ENCODE assay signal across 9 mouse cellular contexts in the genomic region with DNA sequence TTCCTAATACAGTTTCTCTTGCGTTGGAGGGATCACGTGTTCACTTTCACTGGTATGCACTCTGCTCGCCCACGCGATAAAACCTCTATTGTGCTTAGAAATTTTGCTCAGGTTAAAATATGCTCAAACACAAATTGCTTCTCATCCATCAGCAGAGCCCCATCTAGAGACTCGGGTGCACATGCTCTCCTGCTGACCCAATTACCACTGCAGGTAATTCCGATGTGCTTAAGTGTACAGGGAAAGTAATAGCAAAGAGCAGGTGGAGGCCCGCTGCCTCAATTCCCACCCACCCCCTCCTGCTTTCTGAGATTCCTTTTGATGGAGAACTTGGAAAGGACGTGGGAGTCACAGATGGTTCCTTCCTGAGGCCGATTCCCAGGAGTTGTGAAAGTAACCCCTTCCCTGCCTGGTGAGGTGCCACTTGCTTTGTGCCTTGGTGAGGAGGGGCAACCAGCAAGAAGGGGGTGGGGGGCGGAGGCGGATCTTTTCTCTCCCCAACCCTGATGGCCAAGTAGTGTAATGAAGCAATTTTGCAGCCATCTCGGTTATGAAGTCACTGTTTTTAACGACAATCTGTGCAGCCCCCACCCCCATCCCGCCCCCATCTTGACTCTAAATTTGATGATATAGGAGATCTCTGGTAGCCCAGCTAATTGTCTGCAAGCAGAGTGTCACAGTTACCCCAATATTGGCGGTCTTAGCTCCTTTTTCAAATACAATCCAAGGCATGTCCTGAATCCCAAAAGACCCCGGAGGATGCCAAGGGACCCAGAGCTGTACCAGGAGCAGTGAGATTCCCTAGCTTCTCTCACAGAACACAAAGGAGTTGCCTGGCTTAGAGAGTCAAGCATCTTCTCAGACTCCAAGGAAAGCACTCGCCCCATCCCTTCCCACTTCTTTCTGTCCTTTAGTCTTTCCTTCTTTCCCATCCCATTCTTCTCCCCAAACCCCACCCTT. TPM values are rescaled to one million over a fixed set of nuclear protein-coding genes. Genes with fewer than 3 reads are reported as not detected.
DNase-seq lines count a peak whose midpoint lies in the region; ATAC-seq lines count a peak whose summit lies in the region.
"Had no signal": no experiment of that assay in that cellular context is flagged by ENCODE, and none has a peak within 500 bp of the region (broad histone marks: within the 10 kb centered on the region; RNA-seq: fewer than 3 reads in every experiment).

No protein-coding gene starts in this region.

- H3K36me3 ChIP-seq in kidney, embryonic 15.5 days: no peaks in the 10 kb centered on the region
- H3K36me3 ChIP-seq in forebrain, embryonic 15.5 days: no peaks in the 10 kb centered on the region

- no peak for DNase-seq in kidney, adult 11 months
- peak; percentile 33 to 55 for DNase-seq in layer of hippocampus, postnatal 10 days (ENCODE audit: low spot score in 2 of 2)
- DNase-seq in neural tube, embryonic 10.5 days (ENCODE audit: extremely low spot score, low spot score): peak; percentile 20
- DNase-seq in ovary, adult 18-20 months (ENCODE audit: low spot score): no peak
- DNase-seq in gastrocnemius, adult 18-20 months (ENCODE audit: low spot score): no peak

- WGBS in kidney, embryonic 15.5 days: 2% methylated on average over 18 of the region's 18 CpGs
- 2% methylated on average over 18 of the region's 18 CpGs for WGBS in forebrain, embryonic 15.5 days

- H3K9me3 ChIP-seq in kidney, embryonic 15.5 days (replicated peaks): no peaks in the 10 kb centered on the region
- no peaks in the 10 kb centered on the region for H3K9me3 ChIP-seq in forebrain, embryonic 15.5 days

- peak overlapping the region; percentile 60 for H3K4me3 ChIP-seq in kidney, embryonic 15.5 days (replicated peaks)
- H3K4me3 ChIP-seq in forebrain, embryonic 15.5 days: peak overlapping the region; percentile 79

- H3K4me1 ChIP-seq in kidney, embryonic 15.5 days: peaks cover 28% of the 10 kb centered on the region
- H3K4me1 ChIP-seq in forebrain, embryonic 15.5 days: peaks cover 32% of the 10 kb centered on the region

- H3K27ac ChIP-seq in kidney, embryonic 15.5 days: no peak overlapping the region
- H3K27ac ChIP-seq in forebrain, embryonic 15.5 days (replicated peaks): peak overlapping the region; percentile 97

- no peak overlapping the region for H3K9ac ChIP-seq in kidney, embryonic 15.5 days
- peak overlapping the region; percentile 92 for H3K9ac ChIP-seq in forebrain, embryonic 15.5 days (replicated peaks)

- ATAC-seq in kidney, embryonic 15.5 days (replicated peaks; ENCODE audit: low FRiP score): no peak
- ATAC-seq in forebrain, embryonic 15.5 days (replicated peaks): peak; percentile 65
- ATAC-seq in erythroblast, adult 5-6 weeks (replicated peaks; ENCODE audit: low FRiP score, poor library complexity, severe bottlenecking): no peak

- peaks cover 42% of the 10 kb centered on the region for H3K27me3 ChIP-seq in kidney, embryonic 15.5 days
- no peaks in the 10 kb centered on the region for H3K27me3 ChIP-seq in forebrain, embryonic 15.5 days

- H3K4me2 ChIP-seq in kidney, embryonic 15.5 days: peak overlapping the region; percentile 99
- H3K4me2 ChIP-seq in forebrain, embryonic 15.5 days (replicated peaks): peak overlapping the region; percentile 80

RNA-seq across cellular contexts. Expression of gene Lrrc7, which starts 2.0 kb away (rescaled TPM):
- 0.27 and 0.55 TPM in 2 replicates for polyA plus RNA-seq in kidney, embryonic 15.5 days (2015; fragmentation: Nextera tagmentation; extraction: Ambion mirVana)
- 15.3 and 17.2 TPM in 2 replicates for polyA plus RNA-seq in forebrain, embryonic 15.5 days (2015; fragmentation: Nextera tagmentation; extraction: Ambion mirVana)
- total RNA-seq in layer of hippocampus, postnatal 10 days (2021): 100 to 1,000 TPM; 101 to 110 TPM
- total RNA-seq in erythroblast, adult 5-6 weeks (2015; ENCODE audit: low replicate concordance): not detected in 2 replicates
- total RNA-seq in erythroblast, adult 5-6 weeks (2017; ENCODE audit: low replicate concordance): not detected in 2 replicates
- total RNA-seq in gastrocnemius, adult 18-20 months (2021): not detected
- total RNA-seq: liver, adult 2 months had no signal
- polyA plus RNA-seq: liver, adult 2 months had no signal

Comparison
In these comparisons a context has a peak if more than half of its experiments do, and no peak if none do; other contexts are left out.
1. DNase-seq: peak in layer of hippocampus, postnatal 10 days (2 of 2) and neural tube, embryonic 10.5 days (single experiment); none in kidney, adult 11 months (single experiment), ovary, adult 18-20 months (single experiment) and gastrocnemius, adult 18-20 months (single experiment).
2. RNA of gene Lrrc7, which starts 2.0 kb away (total RNA-seq): 101 to 110 TPM in layer of hippocampus, postnatal 10 days; not detected in erythroblast, adult 5-6 weeks and not detected in gastrocnemius, adult 18-20 months; every median in the first group is over 100 times any median in the second.